Mouse (Mus musculus): Measurements from ENCODE around the gene Ctsa.

Gene Ctsa

DNA sequence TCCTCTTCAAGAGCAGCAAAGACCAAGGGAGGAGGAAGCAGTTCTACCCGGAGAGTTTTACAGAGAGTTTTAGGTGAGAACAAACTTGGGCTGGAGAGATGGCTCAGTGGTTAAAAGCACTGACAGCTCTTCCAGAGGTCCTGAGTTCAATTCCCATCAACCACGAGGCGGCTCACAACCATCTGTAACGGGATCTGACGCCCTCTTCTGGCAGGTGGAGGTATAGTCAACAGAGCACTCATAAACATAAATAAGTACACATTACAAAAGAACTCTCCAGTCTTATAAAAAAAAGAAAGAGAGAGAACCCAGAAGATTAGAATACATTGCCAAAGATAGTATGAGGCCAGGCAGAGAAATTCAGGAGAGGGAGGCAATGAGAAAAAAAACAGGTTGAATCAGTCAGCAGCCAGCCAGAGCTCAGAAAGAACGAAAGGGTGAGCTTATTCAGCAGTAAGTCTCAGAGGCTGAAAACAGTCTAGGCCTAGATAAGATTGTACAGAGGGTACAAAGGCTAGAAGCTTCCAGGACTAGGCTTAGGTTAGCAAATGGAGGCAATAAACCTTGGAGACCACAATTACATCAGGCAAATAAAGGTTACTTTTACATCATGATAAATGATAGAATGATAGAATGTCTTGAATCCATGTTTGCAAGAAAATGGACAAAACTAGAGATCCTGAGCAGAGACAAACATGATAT lies 39.1 kb downstream of the Ctsa start:
- in situ Hi-C loops (cut with MboI; ENCODE audit: unreplicated experiment in 2 of 2): loop anchor here in 1 of 2 experiments (5.0 kb wide), 1 partner anchor 39 kb away; the partner anchor contains the start of genes Ctsa and Neurl2

GRCm38 (mm10) chr2:164873621-164874020 lies 40.9 kb downstream of the Ctsa start:
- in situ Hi-C loops (cut with MboI; ENCODE audit: unreplicated experiment in 2 of 2): loop anchor here in 1 of 2 experiments (5.0 kb wide), 1 partner anchor 41 kb away; the partner anchor contains the start of genes Ctsa and Neurl2

DNA sequence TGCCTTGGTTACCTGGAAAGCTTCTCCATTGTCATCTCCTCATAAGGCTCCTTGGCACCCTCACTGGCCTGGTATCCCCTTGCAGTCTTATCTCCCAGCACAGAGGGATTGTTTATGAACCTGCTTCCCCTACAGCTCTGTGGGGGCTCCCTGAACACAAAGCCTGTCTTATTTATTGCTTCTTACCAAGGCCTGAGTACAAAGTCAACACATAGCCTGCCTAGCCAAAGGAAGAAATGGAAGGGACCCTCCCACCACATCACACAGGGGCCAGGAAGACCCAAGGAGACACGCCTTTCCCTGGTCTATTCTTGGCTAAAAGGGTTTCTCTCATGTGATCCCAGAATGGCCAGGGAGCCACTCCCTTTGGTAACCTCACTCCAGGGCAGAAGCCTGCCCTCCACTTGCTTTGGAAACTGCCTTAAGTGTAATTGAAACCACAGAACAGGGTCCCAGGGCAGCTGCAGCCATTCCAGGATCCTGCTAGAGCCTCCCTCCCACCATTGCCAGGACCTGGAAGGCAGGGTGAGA lies 41.6 kb downstream of the Ctsa start:
- in situ Hi-C loops (cut with MboI; ENCODE audit: unreplicated experiment in 2 of 2): loop anchor here in 1 of 2 experiments (5.0 kb wide), 1 partner anchor 42 kb away; the partner anchor contains the start of genes Ctsa and Neurl2

- in situ Hi-C loops (cut with MboI; ENCODE audit: unreplicated experiment in 2 of 2): loop anchor here in 1 of 2 experiments (5.0 kb wide), 2 partner anchors 37 to 43 kb away; partner anchors contain the start of genes Ctsa, Neurl2 and Zfp335
Observed at GRCm38 (mm10) chr2:164875648-164876047, 43.0 kb downstream of the Ctsa start.

- in situ Hi-C loops (cut with MboI; ENCODE audit: unreplicated experiment in 2 of 2): loop anchor here in 1 of 2 experiments (5.0 kb wide), 2 partner anchors 35 to 45 kb away; partner anchors contain the start of genes Ctsa, Neurl2 and Zfp335
Observed at GRCm38 (mm10) chr2:164877376-164878215, 44.9 kb downstream of the Ctsa start.

- in situ Hi-C loops (cut with MboI; ENCODE audit: unreplicated experiment in 2 of 2): loop anchor here in 1 of 2 experiments (5.0 kb wide), 2 partner anchors 34 to 46 kb away; partner anchors contain the start of genes Ctsa, Neurl2 and Zfp335
Observed at GRCm38 (mm10) chr2:164878509-164879227, 46.0 kb downstream of the Ctsa start.

- in situ Hi-C loops (cut with MboI; ENCODE audit: unreplicated experiment in 2 of 2): loop anchor here in 1 of 2 experiments (5.0 kb wide), 2 partner anchors 33 to 47 kb away; partner anchors contain the start of genes Ctsa, Neurl2 and Zfp335
Observed at GRCm38 (mm10) chr2:164879228-164879567, 46.5 kb downstream of the Ctsa start, which contains the start of gene Pcif1. Gene Pcif1 (plus strand): TSS chr2:164879304.

- in situ Hi-C loops (cut with MboI; ENCODE audit: unreplicated experiment in 2 of 2): loop anchor here in 1 of 2 experiments (5.0 kb wide), 2 partner anchors 33 to 47 kb away; partner anchors contain the start of genes Ctsa, Neurl2 and Zfp335
Observed at GRCm38 (mm10) chr2:164879568-164880277, 47.0 kb downstream of the Ctsa start.

DNA sequence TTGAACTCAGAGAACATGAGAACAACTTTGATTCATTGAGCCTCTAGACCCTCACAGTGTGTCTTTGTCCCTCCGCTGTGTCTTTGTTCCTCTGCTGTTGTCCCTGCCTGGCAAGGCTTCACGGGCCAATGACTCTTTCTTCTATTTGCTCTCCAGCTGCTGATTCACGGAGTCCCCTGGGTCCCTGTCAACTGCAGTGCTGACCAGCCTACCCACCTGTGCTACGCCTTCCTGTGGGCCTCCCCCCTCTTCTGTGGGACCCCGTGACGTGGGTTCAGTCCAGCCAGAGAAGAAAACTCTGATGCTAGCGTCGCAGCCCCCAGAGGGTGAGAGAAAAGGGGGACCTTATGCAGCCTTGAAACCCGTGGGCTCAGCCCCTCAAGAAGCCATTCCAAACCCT lies 49.9 kb downstream of the Ctsa start:
- in situ Hi-C loops (cut with MboI; ENCODE audit: unreplicated experiment in 2 of 2): no loop called here

DNA sequence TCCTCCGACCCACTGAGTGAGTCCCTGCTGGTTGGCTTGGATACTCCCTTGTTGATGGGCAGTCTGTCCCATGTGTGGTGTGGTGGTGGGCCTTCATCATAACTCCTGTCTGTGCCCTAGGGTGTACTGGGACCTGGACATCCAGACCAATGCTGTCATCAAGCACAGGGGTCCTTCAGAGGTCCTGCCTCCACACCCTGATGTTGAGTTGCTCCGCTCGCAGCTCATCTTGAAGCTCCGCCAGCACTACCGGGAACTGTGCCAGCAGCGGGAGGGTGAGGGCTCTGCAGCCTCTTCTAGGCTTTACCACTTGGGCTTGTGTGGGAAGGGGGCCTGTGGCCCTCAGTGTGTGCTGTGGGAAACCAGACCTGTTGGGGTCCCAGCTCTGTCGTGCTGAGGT lies 53.1 kb downstream of the Ctsa start:
- in situ Hi-C loops (cut with MboI; ENCODE audit: unreplicated experiment in 2 of 2): no loop called here

DNA sequence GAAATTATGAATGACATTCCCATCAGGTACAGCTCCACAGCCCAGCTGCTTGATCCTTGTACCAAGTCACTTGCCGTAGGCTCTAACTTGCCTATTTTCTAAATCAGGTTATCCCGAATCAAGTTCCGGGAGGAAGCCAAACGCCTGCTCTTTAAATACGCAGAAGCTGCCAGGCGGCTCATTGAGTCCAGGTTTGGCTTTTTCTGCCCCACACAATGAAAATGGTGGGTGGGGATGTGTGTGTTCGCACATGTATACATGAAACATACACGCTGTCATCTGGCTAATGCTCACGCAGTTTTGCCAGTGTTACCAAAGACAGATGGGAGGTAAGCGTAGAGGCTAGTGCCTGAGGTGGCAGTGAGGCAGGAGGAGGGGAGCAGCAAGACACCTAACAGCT lies 53.9 kb downstream of the Ctsa start:
- in situ Hi-C loops (cut with MboI; ENCODE audit: unreplicated experiment in 2 of 2): no loop called here

DNA sequence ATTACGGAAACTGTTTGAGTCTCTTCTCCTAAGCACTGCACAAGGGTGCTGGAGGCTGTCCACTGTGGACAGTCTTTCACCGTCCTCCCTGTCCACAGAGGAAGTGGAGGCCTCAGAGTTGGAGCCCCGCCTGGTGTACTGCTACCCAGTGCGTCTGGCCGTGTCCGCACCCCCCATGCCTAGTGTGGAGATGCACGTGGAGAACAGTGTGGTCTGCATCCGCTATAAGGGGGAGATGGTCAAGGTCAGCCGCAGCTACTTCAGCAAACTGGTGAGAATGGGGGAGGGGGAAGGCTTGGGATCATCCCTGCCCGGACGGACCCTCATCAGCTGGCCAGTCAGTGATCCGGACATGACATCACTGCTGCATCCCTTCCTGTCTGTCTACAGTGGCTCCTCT lies 56.3 kb downstream of the Ctsa start:
- in situ Hi-C loops (cut with MboI; ENCODE audit: unreplicated experiment in 2 of 2): no loop called here

DNA sequence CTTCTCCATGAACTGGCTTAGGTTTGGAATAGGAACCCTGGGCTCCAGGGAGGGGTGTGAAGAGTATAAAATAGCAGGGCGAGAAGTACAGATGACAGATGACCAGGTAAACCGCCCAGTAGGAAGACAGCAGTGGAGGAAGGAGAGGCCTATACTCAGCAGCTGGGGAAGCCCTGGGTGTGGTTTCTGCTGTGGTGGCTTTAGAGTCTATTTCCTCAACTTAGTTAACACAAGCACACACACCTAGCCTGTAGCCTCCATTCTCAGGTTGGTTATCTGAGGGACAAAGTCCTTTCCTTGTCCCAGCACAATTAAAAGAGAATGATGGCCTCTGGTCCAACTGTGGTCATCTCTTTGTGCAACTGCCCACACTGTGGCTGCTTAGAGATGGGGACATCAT lies 57.3 kb downstream of the Ctsa start:
- in situ Hi-C loops (cut with MboI; ENCODE audit: unreplicated experiment in 2 of 2): no loop called here

All from v-Abl transformed pro-B cells (cell line).